Mouse (Mus musculus) testis, adult 2 months (tissue): ENCODE data around the gene Cblc.

Source experiments
- CTCF ChIP-seq: fragments of 200-500 bp; IDR thresholded peaks from 2 replicates; pipeline ENCODE4 v1.5.1; 2012; ENCODE audit warnings: low read depth, mild to moderate bottlenecking, inconsistent platforms, low read length, moderate library complexity; ENCODE audit not compliant: control insufficient read depth, insufficient read depth, insufficient replicate concordance
- POLR2A ChIP-seq: fragments of 200-500 bp; IDR thresholded peaks from 2 replicates; pipeline ENCODE4 v1.6.1; 2012; ENCODE audit warnings: low read depth, mild to moderate bottlenecking, inconsistent platforms, low read length, moderate library complexity; ENCODE audit not compliant: control insufficient read depth

DNA sequence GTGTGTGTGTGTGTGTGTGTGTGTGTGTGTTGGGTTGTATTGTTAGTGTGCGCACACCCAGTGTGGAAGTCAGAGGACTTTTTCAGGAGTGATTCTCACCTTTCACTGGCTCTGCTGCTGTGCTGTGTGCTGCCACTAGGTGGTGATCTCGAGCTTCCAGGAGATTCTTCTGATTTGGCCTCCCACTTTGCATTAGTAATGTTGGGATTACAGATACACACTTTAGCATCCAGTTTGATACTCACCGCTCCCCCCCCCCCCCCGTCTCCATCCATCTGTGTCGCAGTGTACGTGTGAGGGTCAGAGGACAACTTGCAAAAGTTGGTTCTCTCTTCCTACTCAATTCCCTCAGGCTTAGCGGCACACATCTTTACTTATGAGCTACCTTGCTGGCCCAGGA is 6.4 kb upstream of the Cblc start:
- TF ChIP-seq CTCF = peak; percentile 88
- TF ChIP-seq POLR2A = no peak
